Mouse (Mus musculus) left cerebral cortex, postnatal 36 days (tissue): Measurements from ENCODE around the gene Zfp36l3. TPM values are rescaled to one million over a fixed set of nuclear protein-coding genes. Genes with fewer than 3 reads are reported as not detected.
"Not testable (repeated sequence)": the region's sequence is repeated elsewhere in the genome, so short reads cannot be mapped to it uniquely, and the experiment has no call there.

Source experiments
- DNase-seq, 2 experiments: peaks; one replicate each; pipeline ENCODE4 v3.0.0; 2021 to 2022; ENCODE audit warnings: low spot score in 2 of 2, mixed read lengths in 1 of 2
- intact Hi-C: fragments of 180-260 bp; cut with DNase I; formaldehyde crosslinking; loops from one replicate; pipeline ENCODE4 v1.15.1; 2025
- total RNA-seq, 2 experiments: library from RNA; stranded (reverse); gene quantifications; 2 replicates each; pipeline ENCODE4 v1.2.3; 2021

The Zfp36l3 gene
- total RNA-seq, result not detected

GRCm38 (mm10) chrX:53776276-53776675 is at the start of gene Zfp36l3:
Gene Zfp36l3, minus strand, starts transcription at chrX:53776394.
- DNase-seq, result no peak
- intact Hi-C loops, result no loop called here

- no peak for DNase-seq
- intact Hi-C loops, result no loop called here
Measured at GRCm38 (mm10) chrX:53799074-53799473, 22.9 kb upstream of the Zfp36l3 start.

- intact Hi-C loops, DNase-seq: not testable (repeated sequence)
Measured at GRCm38 (mm10) chrX:53797519-53797918, 21.3 kb upstream of the Zfp36l3 start, which contains the start of gene Xlr. Gene Xlr, minus strand, starts transcription at chrX:53797706.

- no peak for DNase-seq
- intact Hi-C loops, result no loop called here
Measured at GRCm38 (mm10) chrX:53757736-53758135, 18.5 kb downstream of the Zfp36l3 start, which contains the start of gene 1700013H16Rik. Gene 1700013H16Rik, minus strand, starts transcription at chrX:53757831.

GRCm38 (mm10) chrX:53752851-53753250 is 23.3 kb downstream of the Zfp36l3 start:
- DNase-seq, result no peak
- intact Hi-C loops, result no loop called here

- DNase-seq, result no peak
- intact Hi-C loops, result no loop called here
Measured at GRCm38 (mm10) chrX:53728967-53729366, 47.2 kb downstream of the Zfp36l3 start.

GRCm38 (mm10) chrX:53724596-53724995 is 51.6 kb downstream of the Zfp36l3 start, which contains the start of gene 4930502E18Rik:
Gene 4930502E18Rik, plus strand, starts transcription at chrX:53724826.
- intact Hi-C loops, result no loop called here
- no peak for DNase-seq

Other genes with a start within 250 kb of the Zfp36l3 start
- 100 to 1,000 TPM; 238 to 271 TPM for gene Rtl8c, start 168.4 kb downstream of the Zfp36l3 start, total RNA-seq
- gene Gm14597, start 167.4 kb downstream of the Zfp36l3 start, total RNA-seq, result not detected
- 100 to 1,000 TPM; 285 to 399 TPM for gene Rtl8a, start 132.7 kb downstream of the Zfp36l3 start, total RNA-seq
- 100 to 1,000 TPM; 236 to 284 TPM for gene Rtl8b, start 106.0 kb downstream of the Zfp36l3 start, total RNA-seq
- under 1 TPM; 0.22 to 0.36 TPM for gene 4930502E18Rik, start 51.6 kb downstream of the Zfp36l3 start, total RNA-seq
- not detected for gene 1700013H16Rik, start 18.6 kb downstream of the Zfp36l3 start, total RNA-seq
- 1 to 10 TPM; 1.1 TPM for gene Xlr, start 21.3 kb upstream of the Zfp36l3 start, total RNA-seq